Mouse (Mus musculus) embryonic facial prominence, embryonic 15.5 days (tissue): Measurements from ENCODE around the gene Pacs1. TPM values are rescaled to one million over a fixed set of nuclear protein-coding genes. Genes with fewer than 3 reads are reported as not detected.
A peak's percentile ranks its signal among the peaks of the same experiment; 100 is the strongest.

Experiments
- ATAC-seq: fragments of 200-750 bp; cut with Nextera tagmentation; 2 replicates; pipeline ENCODE4 v1.8.0; 2017; ENCODE audit warnings: low read depth, moderate TSS enrichment; ENCODE audit not compliant: insufficient number of reproducible peaks, low FRiP score, low TSS enrichment
- H3K27ac ChIP-seq: fragments of 300-500 bp; sonication (generic); replicated peaks from 2 replicates; pipeline ENCODE4 v1.5.1; 2015; ENCODE audit warnings: mild to moderate bottlenecking, inconsistent platforms
- H3K27me3 ChIP-seq: fragments of 300-500 bp; sonication (generic); 2 replicates; pipeline ENCODE4 v1.6.1; 2015; ENCODE audit warnings: inconsistent platforms
- H3K36me3 ChIP-seq: fragments of 300-500 bp; sonication (generic); 2 replicates; pipeline ENCODE4 v1.6.1; 2015; ENCODE audit warnings: mild to moderate bottlenecking, inconsistent platforms
- H3K4me1 ChIP-seq: fragments of 300-500 bp; sonication (generic); 2 replicates; pipeline ENCODE4 v1.6.1; 2015; ENCODE audit warnings: inconsistent platforms
- H3K4me2 ChIP-seq: fragments of 300-500 bp; sonication (generic); replicated peaks from 2 replicates; pipeline ENCODE4 v1.6.1; 2015; ENCODE audit warnings: mild to moderate bottlenecking, inconsistent platforms
- H3K4me3 ChIP-seq: fragments of 300-500 bp; sonication (generic); replicated peaks from 2 replicates; pipeline ENCODE4 v1.5.1; 2015; ENCODE audit warnings: mild to moderate bottlenecking, inconsistent platforms
- H3K9ac ChIP-seq: fragments of 300-500 bp; sonication (generic); 2 replicates; pipeline ENCODE4 v1.6.1; 2015; ENCODE audit warnings: inconsistent platforms
- H3K9me3 ChIP-seq: fragments of 300-500 bp; sonication (generic); replicated peaks from 2 replicates; pipeline ENCODE4 v1.6.1; 2016; ENCODE audit warnings: inconsistent platforms
- WGBS: fragments of 180-500 bp; shearing (Covaris S2); methylation state at CpG from one replicate; pipeline ENCODE4 v1.1.7; 2015; 5-methylcytosine and 5-hydroxymethylcytosine counted together
- polyA plus RNA-seq: library from polyadenylated mRNA; unstranded; fragments of >200 nt; fragmentation: Nextera tagmentation; extraction: Ambion mirVana; gene quantifications from 2 replicates; pipeline ENCODE4 v1.2.1, GENCODE M21; 2015

The Pacs1 gene
- polyA plus RNA-seq: 25.1 and 30.6 TPM in 2 replicates

GRCm38 (mm10) chr19:5272801-5273733 lies at the start of gene Pacs1:
TSS of gene Pacs1 (minus strand) at chr19:5273119.
- ATAC-seq: peak; percentile 94
- WGBS: under 1% methylated on average over 83 of the region's 97 CpGs

GRCm38 (mm10) chr19:5313189-5313588 lies 40.3 kb upstream of the Pacs1 start:
- H3K36me3 ChIP-seq: no peaks in the 10 kb centered on the region
- no peak overlapping the region for H3K4me2 ChIP-seq
- H3K4me1 ChIP-seq: no peaks in the 10 kb centered on the region
- ATAC-seq: no peak
- H3K4me3 ChIP-seq: no peak overlapping the region
- H3K9ac ChIP-seq: no peak overlapping the region
- WGBS: 85% methylated on average over 8 of the region's 8 CpGs
- no peaks in the 10 kb centered on the region for H3K27me3 ChIP-seq
- no peak overlapping the region for H3K27ac ChIP-seq
- H3K9me3 ChIP-seq: no peaks in the 10 kb centered on the region; the same call in 1 of the 2 replicates

More at GRCm38 (mm10) chr19:5272801-5273733, at the start of gene Pacs1:
- Histone ChIP-seq H3K4me3 (peak within 1 kb of the TSS; percentile 93), H3K27ac (peak within 1 kb of the TSS; percentile 94), H3K9me3 (no peaks in the 10 kb centered on the region), H3K9ac (peak within 1 kb of the TSS; percentile 87), H3K27me3 (no peaks in the 10 kb centered on the region), H3K4me2 (peak within 1 kb of the TSS; percentile 80), H3K4me1 (peaks cover 36% of the 10 kb centered on the region), H3K36me3 (peaks cover 40% of the 10 kb centered on the region)

- Histone ChIP-seq H3K4me2 (no peak overlapping the region), H3K27me3 (no peaks in the 10 kb centered on the region), H3K4me3 (no peak overlapping the region), H3K36me3 (no peaks in the 10 kb centered on the region), H3K4me1 (peaks cover 8% of the 10 kb centered on the region; the same call in 1 of the 2 replicates), H3K9ac (no peak overlapping the region), H3K9me3 (no peaks in the 10 kb centered on the region), H3K27ac (no peak overlapping the region)
- no peak for ATAC-seq
- 78% methylated on average over 7 of the region's 7 CpGs for WGBS
Measured at GRCm38 (mm10) chr19:5309025-5309424, 36.1 kb upstream of the Pacs1 start.

GRCm38 (mm10) chr19:5306968-5307734 lies 34.2 kb upstream of the Pacs1 start:
- no peaks in the 10 kb centered on the region for H3K9me3 ChIP-seq
- ATAC-seq: no peak; the same call in 1 of the 2 replicates
- peak overlapping the region; percentile 43 for H3K4me2 ChIP-seq
- H3K36me3 ChIP-seq: no peaks in the 10 kb centered on the region
- peaks cover 8% of the 10 kb centered on the region; the same call in 1 of the 2 replicates for H3K4me1 ChIP-seq
- H3K27ac ChIP-seq: no peak overlapping the region
- H3K9ac ChIP-seq: no peak overlapping the region
- H3K4me3 ChIP-seq: peak overlapping the region; percentile 29
- no peaks in the 10 kb centered on the region for H3K27me3 ChIP-seq
- WGBS: 39% methylated on average over 98 of the region's 98 CpGs

GRCm38 (mm10) chr19:5306279-5306678 lies 33.4 kb upstream of the Pacs1 start:
- H3K4me2 ChIP-seq: no peak overlapping the region
- 85% methylated on average over 6 of the region's 6 CpGs for WGBS
- H3K27me3 ChIP-seq: no peaks in the 10 kb centered on the region
- H3K36me3 ChIP-seq: no peaks in the 10 kb centered on the region
- no peak overlapping the region for H3K4me3 ChIP-seq
- H3K9ac ChIP-seq: no peak overlapping the region
- no peak overlapping the region for H3K27ac ChIP-seq
- ATAC-seq: no peak
- no peaks in the 10 kb centered on the region for H3K9me3 ChIP-seq
- H3K4me1 ChIP-seq: peaks cover 8% of the 10 kb centered on the region; the same call in 1 of the 2 replicates

GRCm38 (mm10) chr19:5302455-5302854 lies 29.5 kb upstream of the Pacs1 start:
- no peaks in the 10 kb centered on the region for H3K9me3 ChIP-seq
- no peak for ATAC-seq
- H3K36me3 ChIP-seq: no peaks in the 10 kb centered on the region
- no peak overlapping the region for H3K4me3 ChIP-seq
- no peak overlapping the region for H3K9ac ChIP-seq
- H3K4me1 ChIP-seq: peaks cover 22% of the 10 kb centered on the region
- H3K27ac ChIP-seq: no peak overlapping the region
- no peak overlapping the region for H3K4me2 ChIP-seq
- H3K27me3 ChIP-seq: no peaks in the 10 kb centered on the region
- WGBS: 16% methylated on average over 4 of the region's 4 CpGs

GRCm38 (mm10) chr19:5300588-5300987 lies 27.7 kb upstream of the Pacs1 start:
- Histone ChIP-seq H3K27ac (no peak overlapping the region), H3K4me3 (no peak overlapping the region), H3K9me3 (no peaks in the 10 kb centered on the region), H3K36me3 (no peaks in the 10 kb centered on the region), H3K9ac (no peak overlapping the region), H3K4me2 (no peak overlapping the region), H3K4me1 (peaks cover 24% of the 10 kb centered on the region), H3K27me3 (no peaks in the 10 kb centered on the region)
- 65% methylated on average over 6 of the region's 6 CpGs for WGBS
- ATAC-seq: 0 out of 2 replicates have a peak, but pooled peaks have one; percentile 22

- Histone ChIP-seq H3K27ac (no peak within 1 kb of the TSS), H3K9ac (peak within 1 kb of the TSS; percentile 53), H3K27me3 (no peaks in the 10 kb centered on the region), H3K4me1 (peaks cover 36% of the 10 kb centered on the region), H3K36me3 (peaks cover under 1% of the 10 kb centered on the region; the same call in 1 of the 2 replicates), H3K4me3 (peak within 1 kb of the TSS; percentile 48), H3K9me3 (no peaks in the 10 kb centered on the region), H3K4me2 (peak within 1 kb of the TSS; percentile 82)
- ATAC-seq: 0 out of 2 replicates have a peak, but pooled peaks have one; percentile 14
- 5% methylated on average over 30 of the region's 32 CpGs for WGBS
Measured at GRCm38 (mm10) chr19:5297903-5298800, 25.2 kb upstream of the Pacs1 start, which contains the start of gene Gal3st3. TSS of gene Gal3st3 (plus strand) at chr19:5298331.

- peaks cover 13% of the 10 kb centered on the region for H3K36me3 ChIP-seq
- peaks cover 41% of the 10 kb centered on the region for H3K4me1 ChIP-seq
- H3K27ac ChIP-seq: no peak overlapping the region
- no peaks in the 10 kb centered on the region for H3K9me3 ChIP-seq
- H3K27me3 ChIP-seq: no peaks in the 10 kb centered on the region
- 77% methylated on average over 5 of the region's 5 CpGs for WGBS
- no peak overlapping the region; the same call in 1 of the 2 replicates for H3K4me2 ChIP-seq
- ATAC-seq: no peak
- no peak overlapping the region for H3K4me3 ChIP-seq
- no peak overlapping the region for H3K9ac ChIP-seq
Measured at GRCm38 (mm10) chr19:5296630-5297029, 23.7 kb upstream of the Pacs1 start.

- H3K27ac ChIP-seq: peak overlapping the region; percentile 85
- 7% methylated on average over 13 of the region's 13 CpGs for WGBS
- H3K9ac ChIP-seq: peak overlapping the region; percentile 37
- peaks cover 23% of the 10 kb centered on the region for H3K36me3 ChIP-seq
- peak; percentile 45 for ATAC-seq
- H3K4me2 ChIP-seq: peak overlapping the region; percentile 72
- H3K9me3 ChIP-seq: no peaks in the 10 kb centered on the region
- H3K27me3 ChIP-seq: no peaks in the 10 kb centered on the region
- H3K4me1 ChIP-seq: peaks cover 41% of the 10 kb centered on the region
- H3K4me3 ChIP-seq: peak overlapping the region; percentile 97
Measured at GRCm38 (mm10) chr19:5295736-5296075, 22.8 kb upstream of the Pacs1 start.
